Mouse (Mus musculus): ENCODE data around the gene Cp.

DNA sequence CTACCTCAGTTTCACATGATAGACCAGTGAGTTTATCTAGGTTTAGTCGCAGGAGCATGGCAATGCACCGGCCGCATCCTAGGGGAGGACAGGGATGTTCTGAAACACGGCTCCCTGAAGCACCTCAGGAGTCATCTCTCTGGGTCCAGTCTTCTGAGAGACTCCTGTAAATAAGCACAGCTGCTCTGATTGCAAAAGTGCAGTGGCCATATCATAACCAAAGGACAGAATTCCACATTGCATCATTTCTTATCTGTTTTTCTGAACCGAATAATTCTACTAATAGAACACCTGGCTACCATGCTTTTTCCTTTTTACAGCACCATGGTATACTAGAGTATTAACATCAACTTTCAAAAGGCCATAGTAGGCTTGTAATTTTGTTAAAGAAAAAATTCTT lies 8.4 kb downstream of the Cp start:
- TF ChIP-seq CTCF (IDR thresholded peaks at IDR 0.05; ENCODE audit: low read depth, low read length) (no peak), POLR2A (IDR thresholded peaks at IDR 0.05; ENCODE audit: extremely low read depth, insufficient read depth, low read length) (no peak)
